Mouse (Mus musculus): ENCODE data around the gene Hbq1b. TPM values are rescaled to one million over a fixed set of nuclear protein-coding genes. Genes with fewer than 3 reads are reported as not detected.
A peak's percentile ranks its signal among the peaks of the same experiment; 100 is the strongest.

Gene Hbq1b
- polyA plus RNA-seq, 2 experiments, result 127 to 157 TPM

DNA sequence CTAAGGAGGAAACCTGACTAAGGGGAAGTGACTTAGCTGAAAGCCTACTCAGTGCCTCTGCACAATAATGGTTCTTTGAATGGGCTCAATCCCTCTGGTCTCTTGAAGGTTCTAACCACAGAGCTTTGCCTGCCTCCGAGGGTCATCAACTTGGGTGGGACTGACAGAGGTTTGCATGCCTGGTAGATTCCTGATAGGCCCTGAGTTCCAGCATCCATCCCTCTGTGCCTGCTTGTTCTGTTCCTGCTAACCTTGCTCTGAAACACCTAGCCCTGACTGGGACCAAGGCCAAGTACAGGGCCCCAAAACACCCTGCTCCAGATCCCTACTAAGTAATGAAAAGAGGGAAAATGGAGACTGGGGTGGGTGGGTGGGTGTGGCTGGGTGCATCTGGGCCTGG is 16.7 kb downstream of the Hbq1b start:
- no peak for DNase-seq (ENCODE audit: low read depth in 3 of 3, low spot score in 3 of 3)
- H3K4me2 ChIP-seq (ENCODE audit: low read depth), result no peak overlapping the region
- peaks cover 3 to 19% of the 10 kb centered on the region in 2 experiments for H3K4me1 ChIP-seq (replicated peaks; ENCODE audit: control insufficient read depth in 2 of 2, insufficient read depth in 2 of 2, low read length in 1 of 2)
- WGBS (ENCODE audit: insufficient replicate concordance), result 29% methylated on average over 1 of the region's 1 CpGs
- H3K9me3 ChIP-seq (ENCODE audit: control insufficient read depth, low read length), result no peaks in the 10 kb centered on the region
- no peaks in the 10 kb centered on the region; the same call in 1 of the 2 replicates for H3K27me3 ChIP-seq (ENCODE audit: control insufficient read depth, insufficient read depth, low read length)
- peaks cover 13% of the 10 kb centered on the region; the same call in 1 of the 2 replicates for H3K36me3 ChIP-seq (replicated peaks; ENCODE audit: control insufficient read depth, insufficient read depth, low read depth)
- H3K27ac ChIP-seq, result no peak overlapping the region
- no peak overlapping the region for H3K9ac ChIP-seq (replicated peaks)
- H3K4me3 ChIP-seq (ENCODE audit: insufficient read depth in 1 of 2, low read depth in 2 of 2, low read length in 2 of 2), result no peak overlapping the region
- no peak for TF ChIP-seq EP300 (IDR thresholded peaks at IDR 0.05; ENCODE audit: low read depth)
- no peak for TF ChIP-seq CTCF (IDR thresholded peaks at IDR 0.05; ENCODE audit: low read depth)
- ATAC-seq (ENCODE audit: insufficient read depth), result no peak

DNA sequence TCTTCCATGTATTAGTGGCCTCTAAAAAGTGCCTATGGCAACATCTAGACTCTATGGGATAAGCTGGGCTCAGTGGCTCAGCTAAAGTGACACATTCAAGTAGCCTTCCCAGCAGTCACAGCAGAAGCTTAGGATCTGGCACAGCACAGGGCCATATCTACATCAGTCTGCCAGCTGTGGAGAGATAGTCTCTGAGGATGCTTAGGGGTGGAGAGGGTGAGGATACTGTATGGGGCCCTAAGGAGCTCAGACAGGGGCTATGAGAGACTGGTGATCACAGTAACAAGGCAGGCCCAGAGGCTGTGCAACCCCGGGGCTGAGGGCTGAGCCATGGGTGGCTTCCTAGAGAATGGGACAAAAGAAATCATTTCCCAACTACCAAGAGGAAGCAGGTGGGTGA is 20.2 kb downstream of the Hbq1b start:
- Histone ChIP-seq H3K27ac (no peak overlapping the region), H3K9ac (replicated peaks) (no peak overlapping the region), H3K4me2 (ENCODE audit: low read depth) (peak overlapping the region; percentile 17; the same call in 1 of the 2 replicates), H3K4me1 (replicated peaks; ENCODE audit: control insufficient read depth in 2 of 2, insufficient read depth in 2 of 2, low read length in 1 of 2) (peaks cover 3 to 11% of the 10 kb centered on the region in 2 experiments), H3K9me3 (ENCODE audit: control insufficient read depth, low read length) (no peaks in the 10 kb centered on the region), H3K27me3 (ENCODE audit: control insufficient read depth, insufficient read depth, low read length) (no peaks in the 10 kb centered on the region), H3K36me3 (replicated peaks; ENCODE audit: control insufficient read depth, insufficient read depth, low read depth) (peaks cover 4% of the 10 kb centered on the region; the same call in 1 of the 2 replicates), H3K4me3 (ENCODE audit: insufficient read depth in 1 of 2, low read depth in 2 of 2, low read length in 2 of 2) (no peak overlapping the region)
- ATAC-seq (ENCODE audit: insufficient read depth) (peak; percentile 64), DNase-seq (ENCODE audit: low read depth in 3 of 3, low spot score in 3 of 3) (no peak)
- TF ChIP-seq CTCF (IDR thresholded peaks at IDR 0.05; ENCODE audit: low read depth) (no peak), EP300 (IDR thresholded peaks at IDR 0.05; ENCODE audit: low read depth) (0 out of 2 replicates have a peak, but pooled peaks have one; percentile 9)
- 55% methylated on average over 1 of the region's 1 CpGs for WGBS (ENCODE audit: insufficient replicate concordance)

DNA sequence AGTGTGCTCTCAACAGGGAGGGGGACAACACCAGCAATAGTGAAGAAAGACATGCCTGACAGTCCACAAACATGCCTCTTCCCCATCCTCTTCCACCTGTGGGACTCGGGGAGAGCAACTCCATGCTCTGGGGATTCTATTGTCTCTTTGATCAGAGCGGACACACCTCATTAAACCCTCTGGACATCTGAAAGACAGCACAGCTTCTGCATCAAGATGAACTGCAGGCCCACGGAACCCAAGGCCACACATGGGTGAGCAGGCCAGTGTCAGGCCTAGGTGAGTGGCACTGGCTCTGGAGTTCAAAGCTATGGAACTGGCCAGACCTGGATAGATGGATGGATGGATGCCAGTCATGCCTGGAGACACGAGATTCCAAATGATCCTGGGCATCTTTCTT is 22.7 kb downstream of the Hbq1b start:
- ATAC-seq (ENCODE audit: insufficient read depth) (no peak), DNase-seq (ENCODE audit: low read depth in 3 of 3, low spot score in 3 of 3) (no peak)
- WGBS (ENCODE audit: insufficient replicate concordance), result 52% methylated on average over 4 of the region's 4 CpGs
- no peaks in the 10 kb centered on the region for H3K36me3 ChIP-seq (replicated peaks; ENCODE audit: control insufficient read depth, insufficient read depth, low read depth)
- no peak overlapping the region for H3K9ac ChIP-seq (replicated peaks)
- H3K27me3 ChIP-seq (ENCODE audit: control insufficient read depth, insufficient read depth, low read length), result no peaks in the 10 kb centered on the region
- H3K4me1 ChIP-seq (replicated peaks; ENCODE audit: control insufficient read depth in 2 of 2, insufficient read depth in 2 of 2, low read length in 1 of 2), result peaks cover 3 to 11% of the 10 kb centered on the region in 2 experiments
- H3K9me3 ChIP-seq (ENCODE audit: control insufficient read depth, low read length), result no peaks in the 10 kb centered on the region
- H3K4me3 ChIP-seq (ENCODE audit: insufficient read depth in 1 of 2, low read depth in 2 of 2, low read length in 2 of 2), result no peak overlapping the region
- no peak overlapping the region for H3K4me2 ChIP-seq (ENCODE audit: low read depth)
- TF ChIP-seq EP300 (IDR thresholded peaks at IDR 0.05; ENCODE audit: low read depth) (no peak), CTCF (IDR thresholded peaks at IDR 0.05; ENCODE audit: low read depth) (no peak)
- no peak overlapping the region for H3K27ac ChIP-seq

DNA sequence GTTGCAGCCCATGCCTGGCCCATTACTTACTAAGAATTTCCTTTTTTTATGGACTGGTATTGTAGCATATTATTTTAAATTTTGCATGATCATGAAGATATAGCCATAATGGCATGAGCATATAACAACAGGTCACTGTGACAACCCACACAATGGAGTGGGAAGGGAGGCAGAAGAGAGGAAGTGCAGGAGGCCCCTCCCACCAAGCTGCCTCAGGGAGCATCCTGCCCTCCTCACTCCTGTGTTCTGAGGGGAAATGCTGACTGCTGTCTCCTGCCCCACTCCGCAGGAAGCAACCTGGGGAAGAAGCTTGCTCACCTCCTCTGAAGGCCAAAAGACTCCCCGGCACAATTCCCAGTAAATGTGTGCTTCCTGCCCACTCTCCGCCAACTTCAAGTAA is 23.2 kb downstream of the Hbq1b start:
- Histone ChIP-seq H3K36me3 (replicated peaks; ENCODE audit: control insufficient read depth, insufficient read depth, low read depth) (no peaks in the 10 kb centered on the region), H3K4me2 (ENCODE audit: low read depth) (no peak overlapping the region), H3K9ac (replicated peaks) (no peak overlapping the region), H3K4me1 (replicated peaks; ENCODE audit: control insufficient read depth in 2 of 2, insufficient read depth in 2 of 2, low read length in 1 of 2) (peaks cover 3 to 11% of the 10 kb centered on the region in 2 experiments; a peak in 3 of 4 replicates), H3K9me3 (ENCODE audit: control insufficient read depth, low read length) (no peaks in the 10 kb centered on the region), H3K4me3 (ENCODE audit: insufficient read depth in 1 of 2, low read depth in 2 of 2, low read length in 2 of 2) (no peak overlapping the region), H3K27me3 (ENCODE audit: control insufficient read depth, insufficient read depth, low read length) (no peaks in the 10 kb centered on the region), H3K27ac (no peak overlapping the region)
- no peak for TF ChIP-seq EP300 (IDR thresholded peaks at IDR 0.05; ENCODE audit: low read depth)
- DNase-seq (ENCODE audit: low read depth in 3 of 3, low spot score in 3 of 3), result no peak
- 41% methylated on average over 3 of the region's 3 CpGs for WGBS (ENCODE audit: insufficient replicate concordance)
- no peak for ATAC-seq (ENCODE audit: insufficient read depth)

DNA sequence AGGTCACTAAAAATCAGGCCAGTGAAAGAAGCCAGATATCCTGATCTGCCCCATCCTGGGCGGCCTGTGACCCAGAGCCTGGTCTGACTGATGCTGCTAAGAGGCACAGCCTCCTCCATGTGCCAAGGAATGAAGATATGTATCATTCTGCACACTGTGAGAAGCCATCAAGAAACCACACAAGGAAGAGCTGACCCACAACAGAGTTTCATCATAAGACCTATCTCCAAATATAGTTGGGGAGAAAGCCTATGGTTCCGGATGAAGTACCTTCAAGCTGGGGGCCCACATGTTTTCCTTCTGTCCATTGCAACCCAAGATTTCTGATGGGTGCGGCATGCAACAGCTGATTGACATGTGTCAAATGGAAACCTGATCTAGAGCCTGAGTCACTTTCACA is 29.2 kb downstream of the Hbq1b start:
- 53% methylated on average over 3 of the region's 3 CpGs for WGBS (ENCODE audit: insufficient replicate concordance)
- DNase-seq (ENCODE audit: low read depth in 3 of 3, low spot score in 3 of 3) (no peak), ATAC-seq (ENCODE audit: insufficient read depth) (no peak)
- Histone ChIP-seq H3K9me3 (ENCODE audit: control insufficient read depth, low read length) (no peaks in the 10 kb centered on the region), H3K36me3 (replicated peaks; ENCODE audit: control insufficient read depth, insufficient read depth, low read depth) (no peaks in the 10 kb centered on the region), H3K27ac (no peak overlapping the region), H3K9ac (replicated peaks) (no peak overlapping the region), H3K27me3 (ENCODE audit: control insufficient read depth, insufficient read depth, low read length) (no peaks in the 10 kb centered on the region), H3K4me1 (replicated peaks; ENCODE audit: control insufficient read depth in 2 of 2, insufficient read depth in 2 of 2, low read length in 1 of 2) (peaks cover 2 to 3% of the 10 kb centered on the region in 2 experiments; a peak in 3 of 4 replicates), H3K4me3 (ENCODE audit: insufficient read depth in 1 of 2, low read depth in 2 of 2, low read length in 2 of 2) (no peak overlapping the region), H3K4me2 (ENCODE audit: low read depth) (no peak overlapping the region)
- no peak for TF ChIP-seq CTCF (IDR thresholded peaks at IDR 0.05; ENCODE audit: low read depth)
- no peak for TF ChIP-seq EP300 (IDR thresholded peaks at IDR 0.05; ENCODE audit: low read depth)

Data from liver, embryonic 14.5 days (tissue).